Mouse (Mus musculus): ENCODE results near the gene Cpxm2.

Cpxm2 gene

DNA sequence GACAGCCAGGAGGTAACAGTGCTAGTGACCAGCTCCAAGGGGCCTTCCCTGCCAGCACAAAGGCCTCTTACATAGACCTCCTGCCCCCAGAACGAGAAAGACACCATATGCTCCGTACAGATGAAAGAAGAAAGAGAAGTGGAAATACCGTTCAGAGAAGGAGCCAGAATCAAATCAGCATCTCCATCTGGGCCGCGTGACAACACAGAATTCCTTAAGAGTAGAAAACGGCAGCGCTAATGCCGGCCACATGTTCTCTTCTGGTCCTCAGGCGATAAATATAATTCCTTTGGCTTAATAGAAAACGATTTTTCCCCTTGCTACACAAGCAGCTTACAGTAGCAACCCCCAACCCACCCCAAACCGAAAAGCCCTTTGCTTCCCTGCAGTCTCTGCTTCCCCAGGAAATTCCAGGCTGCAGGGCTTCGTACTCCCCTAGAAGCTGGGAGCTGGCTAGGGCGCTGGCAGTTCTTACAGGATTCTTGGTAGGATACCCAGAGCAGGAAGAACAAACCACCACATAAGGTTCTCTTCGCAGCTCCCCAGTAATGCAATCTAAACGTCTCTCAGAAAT, 9.2 kb downstream of the Cpxm2 start:
- no peak for DNase-seq (ENCODE audit: low spot score in 2 of 2)

DNA sequence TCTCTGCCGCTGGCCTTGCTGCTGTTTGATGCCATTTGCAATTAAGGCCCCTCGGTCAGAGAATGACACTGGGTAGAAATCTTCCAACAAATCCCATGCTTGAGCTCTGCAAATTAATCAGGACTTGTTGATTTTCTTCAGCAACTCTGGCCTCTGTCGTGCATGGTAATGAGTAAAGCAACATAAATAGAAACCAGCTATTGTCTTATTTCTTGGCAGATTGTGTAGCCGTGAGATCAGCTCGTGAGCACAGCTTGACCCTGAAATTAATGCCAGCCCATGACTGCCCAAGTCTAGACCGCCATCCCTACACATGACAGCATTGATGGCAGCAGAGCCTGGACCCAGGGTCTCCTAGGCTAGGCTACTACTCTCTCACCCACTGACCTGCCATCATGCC, 25.9 kb downstream of the Cpxm2 start:
- no peak for DNase-seq (ENCODE audit: low spot score in 2 of 2)

GRCm38 (mm10) chr7:132124948-132125347, 29.6 kb downstream of the Cpxm2 start:
- DNase-seq (ENCODE audit: low spot score in 2 of 2) = no peak

DNA sequence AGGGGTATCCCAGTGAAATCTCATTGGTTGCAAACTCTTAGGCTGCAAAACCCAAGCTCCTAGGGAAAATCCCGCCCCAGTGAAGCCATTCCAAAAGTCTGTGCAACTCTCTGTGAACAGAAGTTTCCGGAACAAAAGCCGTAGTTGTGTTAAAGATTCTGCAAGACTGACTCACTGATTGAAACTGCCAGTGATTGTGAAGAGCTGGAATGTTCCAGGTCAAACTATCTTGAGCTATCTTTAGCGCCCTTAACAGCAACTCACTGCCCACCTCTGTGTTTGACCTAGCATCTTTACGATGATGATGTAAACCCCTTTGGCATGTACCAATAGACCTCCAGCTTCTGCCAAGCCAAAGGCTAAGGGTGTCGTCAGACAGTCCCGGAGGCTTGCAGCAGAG, 31.3 kb downstream of the Cpxm2 start:
- no peak for DNase-seq (ENCODE audit: low spot score in 2 of 2)

DNA sequence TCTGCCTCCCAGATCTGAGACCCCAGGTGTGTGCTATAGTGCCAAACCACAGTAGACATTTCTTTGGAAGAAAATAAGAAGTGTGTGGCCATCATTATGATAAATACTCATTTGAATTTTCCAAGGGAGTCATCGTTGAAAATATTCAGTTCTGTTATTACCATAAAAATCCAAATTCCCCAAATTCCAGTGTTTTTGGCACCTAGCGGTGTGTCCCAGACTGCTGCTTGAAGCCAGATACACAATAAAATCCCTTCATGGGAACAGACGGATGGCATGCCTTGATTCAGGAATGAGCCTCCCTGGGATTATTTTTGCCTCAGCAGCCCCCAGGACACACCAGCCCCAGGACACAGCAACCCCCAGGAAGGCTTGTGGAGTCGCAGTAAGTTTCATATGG, 34.7 kb downstream of the Cpxm2 start:
- DNase-seq (ENCODE audit: low spot score in 2 of 2) = no peak

DNA sequence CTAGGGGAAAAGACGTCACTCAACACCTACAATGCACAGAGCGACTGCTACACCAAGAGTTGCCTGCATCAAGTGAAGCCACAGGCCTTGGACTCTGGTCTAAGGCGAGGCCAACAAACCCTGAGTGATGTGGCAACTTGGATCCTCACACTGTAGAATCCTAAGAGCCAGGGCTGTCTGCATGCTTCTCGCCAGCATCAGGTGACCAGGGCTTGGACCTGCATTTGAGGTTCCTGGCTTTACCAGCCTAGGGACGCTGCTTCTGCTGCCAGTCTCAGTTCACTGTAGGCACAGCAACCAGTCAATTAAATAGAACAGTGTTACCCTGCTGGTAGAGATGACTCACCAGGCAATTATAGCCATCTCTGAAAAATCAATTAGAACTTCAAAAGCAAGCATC, 42.8 kb downstream of the Cpxm2 start:
- DNase-seq (ENCODE audit: low spot score in 2 of 2) = no peak

- no peak for DNase-seq (ENCODE audit: low spot score in 2 of 2)
These were observed 44.2 kb downstream of the Cpxm2 start for GRCm38 (mm10) chr7:132110308-132110707.

GRCm38 (mm10) chr7:132106891-132107290, 47.6 kb downstream of the Cpxm2 start:
- no peak for DNase-seq (ENCODE audit: low spot score in 2 of 2)

- DNase-seq (ENCODE audit: low spot score in 2 of 2) = no peak
These were observed 49.2 kb downstream of the Cpxm2 start for GRCm38 (mm10) chr7:132105326-132105725.

DNA sequence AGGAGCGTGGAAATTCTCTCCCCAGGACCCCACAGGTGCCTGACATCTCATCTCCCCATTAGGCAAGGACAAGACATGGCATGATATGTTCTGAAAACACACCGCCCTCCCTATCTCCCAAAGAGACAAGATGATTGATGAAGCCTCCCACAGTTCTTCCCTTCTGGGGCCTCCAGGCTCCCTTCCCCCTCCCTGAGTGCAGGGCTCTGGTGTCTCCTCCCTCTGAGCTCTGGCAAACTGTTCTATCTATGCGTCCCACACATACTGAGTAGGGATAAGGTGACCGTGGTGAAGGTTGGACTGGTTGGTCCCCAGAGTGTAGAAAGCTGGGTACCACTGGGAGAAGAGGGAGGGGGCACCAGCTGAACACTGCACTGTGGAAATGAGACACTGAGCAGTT, 56.1 kb downstream of the Cpxm2 start:
- no peak for DNase-seq (ENCODE audit: low spot score in 2 of 2)

- no peak for DNase-seq (ENCODE audit: low spot score in 2 of 2)
These were observed 59.9 kb downstream of the Cpxm2 start for GRCm38 (mm10) chr7:132094666-132095065.

DNA sequence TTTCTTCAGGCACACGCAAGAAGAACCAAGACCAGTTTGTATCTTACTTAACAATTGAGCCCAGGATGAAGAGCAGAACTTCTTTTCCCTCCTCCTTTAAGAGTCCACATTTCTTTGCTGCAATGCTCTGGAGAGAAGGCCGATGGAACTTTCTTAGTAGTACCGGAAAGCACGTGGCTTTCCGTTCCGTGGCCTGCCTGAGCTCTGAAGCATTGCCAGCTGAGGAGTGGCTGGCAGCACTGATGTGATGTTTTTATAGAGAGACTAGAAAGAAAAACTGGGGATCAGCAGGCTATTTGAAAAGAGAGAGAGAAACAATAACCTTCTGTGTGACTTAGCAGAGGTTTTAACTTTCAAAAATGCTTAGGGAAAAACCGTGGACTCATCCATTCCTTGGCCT, 63.0 kb downstream of the Cpxm2 start:
- no peak for DNase-seq (ENCODE audit: low spot score in 2 of 2)

DNA sequence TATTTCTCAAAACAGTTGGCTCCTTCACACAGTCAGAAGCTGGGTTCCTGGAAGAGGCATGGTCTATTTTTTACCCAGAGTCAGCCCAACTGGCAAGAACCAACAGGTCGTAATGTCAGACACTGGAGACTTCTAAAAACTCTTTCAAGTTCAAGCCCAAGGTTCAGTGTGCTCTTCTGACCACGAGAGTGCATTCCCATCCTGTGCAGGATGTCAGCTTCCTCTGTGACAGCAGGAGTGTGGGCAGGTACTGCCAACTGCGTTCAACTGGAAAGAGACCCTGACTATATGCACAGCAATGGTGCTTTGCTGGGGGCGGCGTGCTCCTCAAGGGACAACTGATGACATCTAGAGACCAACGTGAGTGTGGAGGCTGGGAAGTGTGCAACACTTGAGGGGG, 65.9 kb downstream of the Cpxm2 start:
- no peak for DNase-seq (ENCODE audit: low spot score in 2 of 2)

GRCm38 (mm10) chr7:132088181-132088580, 66.4 kb downstream of the Cpxm2 start:
- no peak for DNase-seq (ENCODE audit: low spot score in 2 of 2)

DNA sequence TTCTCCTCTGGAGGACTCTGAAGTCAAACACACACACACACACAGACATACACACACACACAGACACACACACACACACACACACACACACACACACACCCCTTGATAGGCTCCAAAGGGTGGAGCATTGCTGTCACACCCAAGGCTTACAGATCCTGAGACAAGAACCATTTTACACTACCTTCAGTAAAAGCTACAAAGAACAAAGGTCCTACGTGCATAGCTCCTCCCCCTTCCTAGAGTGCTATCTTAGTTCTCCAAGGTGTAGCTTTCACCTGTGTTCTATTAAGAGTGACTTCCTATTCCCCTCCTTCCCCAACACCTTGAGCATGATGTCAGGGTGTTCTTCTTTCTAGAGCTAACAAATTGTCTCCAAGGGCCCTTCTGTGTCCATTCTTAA, 78.7 kb downstream of the Cpxm2 start:
- no peak for DNase-seq (ENCODE audit: low spot score in 2 of 2)

GRCm38 (mm10) chr7:132074503-132074902, 80.0 kb downstream of the Cpxm2 start:
- no peak for DNase-seq (ENCODE audit: low spot score in 2 of 2)

DNA sequence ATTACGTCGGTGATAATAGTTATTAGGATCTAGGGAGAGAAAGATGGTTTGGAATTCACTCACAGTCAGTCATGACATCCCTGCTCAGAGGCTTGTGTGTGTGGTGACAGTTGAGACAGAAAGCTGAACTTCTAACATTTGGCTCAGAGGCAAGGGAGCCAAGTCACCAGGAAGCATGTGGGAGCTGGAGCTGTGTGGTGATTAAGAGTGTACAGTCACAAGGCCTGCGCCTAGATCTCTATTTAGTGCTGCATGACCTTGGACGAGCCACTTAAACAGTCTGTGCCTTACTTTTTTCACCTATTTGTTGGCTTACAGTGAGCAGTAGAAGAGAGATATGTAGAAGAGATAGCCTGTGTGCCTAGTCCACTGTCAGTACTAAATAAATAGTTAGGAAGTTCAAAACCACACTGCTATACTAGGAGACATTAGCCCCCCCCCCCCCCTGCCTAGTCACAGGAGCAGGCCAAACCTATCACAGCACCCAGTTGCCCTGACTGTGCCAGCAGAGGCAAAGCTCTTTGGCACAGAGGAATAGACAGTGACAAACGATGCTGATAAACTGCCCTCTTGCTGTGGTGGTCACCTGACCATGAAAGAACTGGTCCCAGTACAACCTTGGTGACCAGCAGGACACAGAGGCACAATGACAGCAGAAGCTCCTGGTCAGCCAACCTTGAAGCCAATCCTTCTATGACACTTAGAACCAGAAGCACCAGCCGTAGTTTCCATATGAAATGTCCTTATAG, 83.5 kb downstream of the Cpxm2 start:
- no peak for DNase-seq (ENCODE audit: low spot score in 2 of 2)

DNA sequence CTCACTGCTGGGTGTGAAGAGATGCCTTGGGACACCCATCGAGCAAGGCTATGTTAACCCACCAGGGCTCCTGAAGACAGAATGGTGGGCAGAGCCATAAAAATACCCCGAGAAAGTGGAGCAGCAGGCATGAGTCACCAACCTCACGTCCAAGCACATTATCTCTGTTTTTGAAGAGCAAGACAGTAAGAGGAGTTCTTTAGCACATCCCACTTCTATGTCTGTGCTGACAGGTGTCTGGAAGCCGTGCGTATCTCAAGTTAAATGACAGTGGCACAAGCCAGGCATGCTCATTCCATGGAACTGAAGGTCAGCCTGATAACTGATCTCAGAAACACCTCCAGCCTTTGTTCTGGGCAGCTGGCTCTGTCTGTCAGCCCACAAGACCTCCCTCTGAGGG, 86.6 kb downstream of the Cpxm2 start:
- no peak for DNase-seq (ENCODE audit: low spot score in 2 of 2)

DNA sequence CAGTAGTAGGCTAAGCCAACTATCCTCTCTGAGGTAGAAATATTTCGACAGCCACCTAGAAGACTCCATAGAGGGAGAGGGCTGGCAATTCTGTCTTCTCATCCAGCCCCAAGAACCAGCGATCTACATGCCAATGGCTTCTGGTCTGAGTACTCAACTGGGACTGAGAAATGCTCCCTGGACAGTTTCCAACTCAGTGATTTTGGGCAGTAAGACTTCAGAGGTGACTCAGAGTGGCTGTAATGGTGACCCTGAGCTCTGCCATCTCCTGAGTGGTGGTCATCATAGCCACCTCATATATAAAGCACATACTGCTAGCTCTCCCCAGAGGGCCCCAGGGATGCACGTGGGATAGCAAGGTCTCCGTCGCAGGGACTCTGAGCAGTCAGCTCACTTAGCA, 87.0 kb downstream of the Cpxm2 start:
- no peak for DNase-seq (ENCODE audit: low spot score in 2 of 2)

- no peak for DNase-seq (ENCODE audit: low spot score in 2 of 2)
These were observed 94.4 kb downstream of the Cpxm2 start for GRCm38 (mm10) chr7:132060116-132060515.

DNA sequence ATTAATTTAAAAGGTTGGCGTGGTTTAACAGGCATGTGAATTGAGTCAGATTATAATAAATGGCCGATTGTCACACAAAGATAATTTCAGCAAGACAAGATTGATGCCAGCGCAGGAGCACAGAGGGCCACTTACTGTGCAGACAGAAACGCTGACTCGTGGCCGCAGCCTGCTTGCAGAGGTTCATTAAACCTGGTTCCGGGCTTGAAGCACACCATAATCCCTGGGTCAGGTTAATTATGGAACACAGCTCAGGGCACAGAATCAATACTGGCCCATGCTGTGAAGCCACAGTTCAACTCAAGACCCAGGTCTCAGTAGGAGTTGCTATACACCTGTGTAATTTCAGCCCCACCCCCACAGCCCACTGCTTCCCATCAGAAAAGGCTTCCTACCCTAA, 98.0 kb downstream of the Cpxm2 start:
- no peak for DNase-seq (ENCODE audit: low spot score in 2 of 2)

DNA sequence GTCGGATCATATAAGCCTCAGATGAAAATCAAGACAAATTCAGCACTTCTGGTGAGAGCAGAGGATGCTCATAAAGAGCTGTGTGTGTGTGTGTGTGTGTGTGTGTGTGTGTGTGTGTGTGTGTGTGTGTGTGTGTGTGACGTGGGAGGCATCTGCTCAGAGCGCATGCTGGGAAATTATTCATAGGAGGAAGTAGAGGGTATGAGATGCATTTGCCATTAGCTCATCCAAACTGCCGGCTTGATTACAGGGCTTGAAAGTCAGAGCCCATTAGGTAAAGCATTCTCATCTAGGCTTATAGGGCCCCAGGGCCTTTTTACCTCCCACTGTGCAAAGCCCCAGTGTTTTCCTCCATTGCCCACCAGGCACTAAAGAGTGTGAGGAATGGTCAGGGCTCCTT, 107.9 kb downstream of the Cpxm2 start:
- DNase-seq (ENCODE audit: low spot score in 2 of 2) = no peak

DNA sequence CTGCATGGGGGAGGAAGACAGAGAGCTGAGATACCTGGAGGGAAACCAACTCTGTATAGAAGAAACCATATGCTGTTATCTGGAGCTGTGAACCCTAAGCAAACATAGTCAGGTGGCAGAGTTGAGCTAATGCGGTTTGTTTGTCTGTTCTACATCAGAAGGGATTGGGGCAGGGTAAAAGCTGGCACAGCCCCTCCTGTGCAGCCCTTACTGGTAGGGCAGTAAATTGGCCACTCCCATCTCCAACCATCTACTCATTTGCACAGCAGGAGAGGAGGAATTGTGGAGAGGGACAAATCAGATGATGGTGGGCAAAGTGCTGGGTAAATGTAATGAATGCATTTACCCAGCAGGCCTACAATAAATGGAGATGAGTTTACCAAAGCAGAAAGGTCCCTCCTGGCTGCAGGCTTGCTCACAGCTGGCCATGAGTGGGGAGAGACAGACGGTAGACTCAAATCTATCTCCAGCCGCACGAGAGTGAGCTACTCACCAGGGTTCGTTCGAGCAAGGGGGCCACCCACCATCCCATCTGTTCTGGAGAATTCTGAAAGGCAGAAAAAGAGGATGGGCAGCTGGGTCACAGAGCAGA, 122.5 kb downstream of the Cpxm2 start:
- no peak for DNase-seq (ENCODE audit: low spot score in 2 of 2)

- no peak for DNase-seq (ENCODE audit: low spot score in 2 of 2)
These were observed 127.9 kb downstream of the Cpxm2 start for GRCm38 (mm10) chr7:132026671-132027070.

Measured in spleen, postnatal 10 days (tissue).